Mouse (Mus musculus): Measurements from ENCODE around the gene Zfp771.

GRCm38 (mm10) chr7:127255965-127256364, 11.9 kb downstream of the Zfp771 start:
- TF ChIP-seq CTCF (IDR thresholded peaks at IDR 0.05; ENCODE audit: control insufficient read depth, insufficient read depth, insufficient replicate concordance, low read depth, low read length) (no peak), POLR2A (IDR thresholded peaks at IDR 0.05; ENCODE audit: control insufficient read depth, low read depth, low read length) (no peak)
